Mouse (Mus musculus): ENCODE results near the gene Lgr4. TPM values are rescaled to one million over a fixed set of nuclear protein-coding genes. Genes with fewer than 3 reads are reported as not detected.

Lgr4 gene
- polyA plus RNA-seq, 1 experiment from 2014 or later: 5.1 TPM

DNA sequence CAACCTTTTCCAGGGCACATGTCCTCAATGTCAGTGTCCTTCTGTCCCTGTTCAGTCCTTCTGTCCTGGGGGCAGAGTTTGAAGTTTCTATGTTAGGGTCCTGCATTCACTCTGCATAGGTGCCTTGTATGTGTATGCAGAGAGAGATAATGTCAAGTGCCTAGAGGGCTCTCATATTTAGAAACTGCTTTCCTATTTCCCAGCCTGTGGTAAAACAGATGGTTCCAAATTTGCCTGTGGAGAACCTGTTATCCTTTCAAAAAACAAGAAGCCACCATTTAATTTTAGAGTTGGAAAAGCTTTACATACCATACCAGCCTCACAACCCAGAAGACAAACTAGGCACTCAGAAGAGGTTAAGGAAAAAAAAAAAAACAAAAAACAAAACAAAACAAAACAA, 32.1 kb downstream of the Lgr4 start:
- no peak for DNase-seq (ENCODE audit: low spot score)

DNA sequence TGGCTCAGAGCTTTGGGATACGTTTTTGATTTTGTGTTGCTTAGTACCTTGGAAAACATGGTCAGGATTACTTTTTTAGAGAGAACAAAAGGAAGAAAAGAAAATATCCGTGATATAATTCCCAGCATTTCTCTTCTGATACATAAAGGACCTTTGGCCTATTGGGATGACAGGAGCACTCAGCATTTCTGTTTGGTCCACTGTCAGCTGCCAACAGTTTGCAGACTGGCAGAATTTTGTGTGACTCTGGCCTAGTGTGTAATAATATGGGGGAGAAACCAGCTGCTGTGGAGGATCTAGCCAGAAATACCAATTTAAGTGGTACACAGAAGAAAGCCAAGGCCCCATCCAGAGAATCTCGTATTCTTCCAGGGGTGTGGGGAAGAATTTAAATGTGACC, 32.9 kb downstream of the Lgr4 start:
- no peak for DNase-seq (ENCODE audit: low spot score)

DNA sequence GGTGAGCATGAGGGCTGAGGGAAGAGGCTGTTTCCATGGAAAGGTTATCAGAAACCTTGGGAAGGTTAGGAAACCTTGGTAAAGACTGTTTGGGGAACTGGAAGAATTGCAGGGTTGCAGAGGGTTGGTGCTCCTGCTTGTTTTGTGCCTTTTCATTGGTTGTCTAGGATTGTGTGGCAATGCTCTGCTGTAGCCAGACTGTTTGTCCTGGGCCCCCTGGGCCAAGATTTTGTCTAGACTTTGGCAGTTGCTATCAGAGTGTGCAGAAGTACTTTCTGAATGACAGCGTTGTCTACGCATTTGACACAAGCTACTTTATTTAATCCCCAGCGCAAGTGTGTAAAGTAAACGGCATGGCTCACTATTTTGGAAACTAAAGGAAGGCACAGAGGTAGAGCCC, 33.6 kb downstream of the Lgr4 start:
- no peak for DNase-seq (ENCODE audit: low spot score)

DNA sequence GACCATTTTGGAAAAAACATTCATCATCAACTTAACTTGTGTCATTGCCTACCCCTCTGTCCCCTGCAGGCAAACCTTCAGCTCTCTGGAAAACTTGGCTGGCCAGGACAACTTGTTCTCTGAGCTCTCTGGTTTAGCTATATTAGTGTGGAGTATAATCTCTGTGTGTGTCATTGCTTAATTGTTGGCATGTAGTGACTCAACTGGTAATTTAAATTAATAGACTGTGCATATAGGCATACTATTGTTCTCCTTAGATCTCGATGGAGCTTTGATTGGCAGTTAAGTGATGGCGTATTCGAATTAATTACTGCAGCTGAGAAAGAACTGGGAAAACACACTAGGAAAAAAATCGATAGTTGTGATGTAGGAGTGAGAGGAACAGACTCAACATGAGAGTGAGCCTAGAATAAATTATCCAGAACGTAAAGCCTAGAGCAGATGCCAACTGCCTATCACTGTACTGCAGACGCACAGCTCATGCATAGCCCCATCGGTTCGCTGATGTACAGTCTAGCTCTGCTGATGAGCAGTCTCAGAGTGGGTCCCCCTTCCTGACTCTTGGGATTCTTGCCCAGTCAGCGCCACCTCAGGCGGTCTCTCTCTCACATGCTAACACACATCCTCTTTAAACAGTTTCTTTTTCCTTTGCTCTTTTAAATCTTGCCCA, 35.7 kb downstream of the Lgr4 start:
- no peak for DNase-seq (ENCODE audit: low spot score)

DNA sequence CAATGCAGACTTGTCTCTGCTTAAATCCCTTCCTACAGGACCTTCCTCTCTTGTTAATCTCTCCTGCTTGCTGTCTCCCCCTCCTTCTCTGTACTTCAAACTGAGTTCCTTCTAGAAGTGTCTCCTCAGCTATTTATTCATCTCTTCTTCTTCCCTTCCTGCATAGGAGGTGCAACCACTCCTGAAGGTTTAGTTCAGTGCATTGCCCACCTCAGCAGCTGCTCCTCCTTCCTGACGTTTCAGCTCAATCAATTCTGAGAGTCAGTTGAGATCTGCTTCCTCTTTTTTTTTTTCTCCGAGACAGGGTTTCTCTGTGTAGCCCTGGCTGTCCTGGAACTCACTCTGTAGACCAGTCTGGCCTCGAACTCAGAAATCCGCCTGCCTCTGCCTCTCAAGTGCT, 36.4 kb downstream of the Lgr4 start:
- DNase-seq (ENCODE audit: low spot score): no peak

DNA sequence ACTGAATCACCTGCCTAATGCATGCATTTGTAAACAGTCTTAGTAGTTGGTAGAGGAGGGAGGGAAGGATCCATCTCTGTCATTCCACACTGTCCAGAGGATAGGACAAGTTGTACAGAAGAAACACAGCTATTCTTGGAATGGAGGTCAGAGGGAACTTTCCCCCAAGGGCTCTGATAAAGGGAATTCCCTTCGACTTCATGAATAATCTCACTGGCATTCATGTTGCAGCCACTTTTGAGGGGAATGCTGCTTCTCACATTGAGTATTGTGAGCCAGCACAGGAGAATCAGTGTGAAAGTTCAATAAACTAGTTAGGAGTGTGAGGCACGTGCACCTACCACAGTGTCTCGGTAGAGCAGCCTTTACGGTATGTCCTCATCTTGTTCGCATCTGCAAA, 37.6 kb downstream of the Lgr4 start:
- DNase-seq (ENCODE audit: low spot score): no peak

DNA sequence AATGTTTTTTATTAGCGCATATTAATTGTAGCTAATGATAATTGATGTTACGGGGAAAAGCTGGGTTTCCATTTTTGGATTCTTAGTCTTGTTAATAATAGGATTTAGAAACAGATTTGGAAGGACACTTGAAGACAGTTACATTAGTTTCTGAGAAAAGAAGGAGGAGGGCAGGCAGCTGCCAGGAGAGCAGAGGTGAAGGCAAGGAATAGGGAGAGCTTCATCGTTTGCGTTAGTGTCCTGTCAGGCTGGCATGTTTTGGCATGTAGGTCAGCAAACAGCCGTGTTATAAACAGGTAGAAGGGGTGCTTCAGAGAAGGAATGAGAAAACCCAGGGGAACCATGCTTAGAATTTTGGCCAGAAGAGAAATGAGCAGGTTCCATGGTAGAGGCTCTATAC, 38.5 kb downstream of the Lgr4 start:
- DNase-seq (ENCODE audit: low spot score): no peak

DNA sequence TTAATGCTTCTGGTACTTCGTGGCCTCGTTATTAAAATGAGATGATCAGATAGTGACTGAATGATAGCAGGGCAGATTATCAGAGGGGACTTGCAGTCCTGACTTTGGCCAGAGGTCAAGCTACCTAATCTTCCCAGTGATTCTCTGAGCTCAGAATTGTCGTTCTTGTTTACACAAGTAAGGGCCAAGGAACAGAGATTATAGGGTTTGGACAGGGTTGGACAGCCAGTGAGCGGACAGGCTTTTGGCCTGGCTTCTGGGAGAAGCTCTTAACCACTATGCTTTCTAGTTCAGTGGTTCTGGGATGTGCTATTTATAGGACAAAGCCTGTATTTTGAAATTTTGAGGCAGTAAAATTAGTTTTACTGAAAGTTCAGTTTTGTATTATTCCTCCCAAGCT, 39.3 kb downstream of the Lgr4 start:
- DNase-seq (ENCODE audit: low spot score): no peak

DNA sequence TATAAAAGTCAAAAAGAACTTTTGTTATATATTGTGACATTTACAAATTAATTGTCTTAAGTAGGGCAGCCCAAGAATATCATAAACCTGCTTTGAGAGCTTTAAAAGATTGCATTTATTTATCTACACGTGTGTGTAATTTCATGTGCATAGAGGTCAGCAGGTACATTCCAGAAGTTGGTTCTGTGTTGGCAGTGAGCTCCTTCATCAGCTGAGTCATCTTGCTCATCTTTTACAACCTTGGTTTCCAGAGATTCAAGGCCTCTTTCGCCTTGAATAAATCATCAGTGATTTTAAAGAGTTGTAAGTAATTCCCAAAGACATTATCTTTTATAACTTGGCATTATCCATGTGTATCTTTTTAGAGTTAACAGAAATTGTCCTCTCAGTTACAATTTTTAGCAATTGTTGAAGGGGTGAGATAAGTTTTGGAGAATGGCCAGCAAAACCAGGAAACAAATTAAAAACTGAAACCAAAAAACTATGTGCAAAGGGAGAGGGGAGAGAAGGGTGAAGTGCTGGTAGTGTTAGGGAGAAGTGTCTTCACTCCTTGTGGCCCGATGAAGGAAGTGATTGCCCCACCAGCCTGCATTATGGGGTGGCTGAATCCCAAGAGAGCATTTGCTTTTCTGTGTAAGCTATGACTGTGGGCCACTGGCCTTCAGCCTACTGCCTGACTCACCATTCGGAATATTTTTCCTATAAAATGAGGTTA, 41.4 kb downstream of the Lgr4 start:
- no peak for DNase-seq (ENCODE audit: low spot score)

DNA sequence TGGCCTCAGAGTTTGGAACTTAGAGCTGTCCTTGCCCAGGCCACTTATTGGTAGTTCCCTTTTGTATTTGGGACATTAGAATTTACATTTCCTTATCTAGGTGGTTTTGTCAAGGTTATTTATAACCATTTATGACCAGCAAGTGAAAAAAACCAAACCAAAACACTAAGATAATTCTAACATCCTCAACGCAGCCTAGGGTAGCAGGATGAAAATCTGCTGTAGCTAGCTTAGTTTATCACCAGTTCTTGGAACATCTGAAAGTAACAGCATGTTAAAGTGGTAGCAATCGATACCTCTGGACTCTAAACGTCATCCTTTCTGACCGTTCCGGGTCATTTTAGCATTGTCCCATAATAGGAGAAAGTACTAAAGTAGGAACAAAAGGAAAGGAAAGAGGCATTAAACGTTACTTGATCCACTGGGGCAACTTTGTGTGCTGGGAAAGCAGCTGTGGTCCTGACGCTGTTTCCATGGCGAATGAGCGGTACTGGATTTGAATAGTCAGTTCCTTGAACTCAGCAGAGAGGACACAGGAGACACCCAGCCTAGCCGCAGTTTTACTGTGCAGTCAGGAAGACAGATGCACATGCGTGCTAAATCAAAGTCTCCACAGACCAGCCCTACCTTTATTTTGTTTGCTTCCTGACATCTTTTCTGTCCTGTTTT, 42.1 kb downstream of the Lgr4 start:
- DNase-seq (ENCODE audit: low spot score): no peak

DNA sequence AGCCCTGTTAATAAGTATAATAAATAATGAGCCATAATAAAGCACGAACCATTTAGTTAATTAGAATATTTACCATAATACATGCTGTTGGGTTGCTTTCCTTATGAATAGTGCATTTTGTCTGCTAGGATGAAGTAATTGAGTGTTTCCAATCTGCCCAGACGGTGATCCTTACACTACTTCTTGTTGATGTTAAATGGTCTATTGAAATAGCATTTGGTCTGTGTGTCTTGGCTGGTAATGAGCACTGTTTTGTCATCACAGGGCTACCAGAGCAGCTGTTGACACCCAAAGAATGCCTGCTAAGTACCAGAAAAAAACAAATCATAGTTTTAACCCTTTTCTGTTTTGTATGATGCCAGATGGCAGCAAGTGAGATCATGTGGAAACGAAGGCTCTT, 42.8 kb downstream of the Lgr4 start:
- no peak for DNase-seq (ENCODE audit: low spot score)

DNA sequence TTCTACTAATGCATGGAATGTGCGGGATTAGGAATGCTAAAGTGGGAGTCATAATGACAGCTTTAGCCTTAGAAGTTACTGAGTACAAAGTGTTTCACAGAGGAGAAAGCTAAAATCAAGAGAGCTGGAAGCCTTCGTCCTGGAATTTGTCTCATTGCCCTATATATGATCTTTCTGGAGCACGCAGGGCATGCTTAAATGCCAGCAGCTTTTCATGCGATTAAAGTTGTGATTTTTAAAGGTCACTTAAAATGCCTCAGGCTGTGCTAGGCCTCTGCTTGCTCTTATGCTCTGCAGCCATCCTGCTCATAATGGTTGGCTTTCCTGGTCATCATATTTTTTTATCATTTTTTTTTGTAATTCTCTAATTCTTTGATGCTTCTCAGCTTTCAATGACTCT, 43.7 kb downstream of the Lgr4 start:
- no peak for DNase-seq (ENCODE audit: low spot score)

DNA sequence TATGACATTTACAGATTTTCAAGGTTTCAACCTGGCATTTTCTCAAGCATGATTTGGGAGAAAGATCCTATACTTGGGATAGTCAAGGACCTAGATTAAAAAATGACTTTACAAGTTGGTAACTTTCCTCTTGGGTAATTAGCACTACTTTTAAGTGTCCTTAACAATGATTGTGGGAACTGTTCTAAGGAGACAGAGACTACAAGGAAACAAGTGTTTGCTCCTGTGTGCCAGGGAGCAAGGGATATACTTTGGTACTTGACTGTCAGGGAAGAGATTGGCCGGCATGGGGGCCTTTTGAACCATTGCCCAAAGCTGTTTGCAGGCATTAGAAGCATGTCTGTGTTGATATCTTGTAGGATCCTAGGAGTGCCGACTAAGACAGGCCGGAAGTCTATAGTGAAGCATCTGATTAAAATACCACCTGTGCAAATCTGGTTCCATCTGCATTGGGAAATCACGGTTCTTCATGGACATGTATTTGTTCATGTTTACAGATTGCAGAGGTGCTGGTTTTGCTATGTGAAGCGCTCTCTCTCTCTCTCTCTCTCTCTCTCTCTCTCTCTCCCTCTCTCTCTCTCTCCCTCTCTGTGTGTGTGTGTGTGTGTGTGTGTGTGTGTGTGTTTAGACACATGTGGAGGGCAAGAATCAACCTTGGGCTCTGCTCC, 46.3 kb downstream of the Lgr4 start:
- DNase-seq (ENCODE audit: low spot score): no peak

DNA sequence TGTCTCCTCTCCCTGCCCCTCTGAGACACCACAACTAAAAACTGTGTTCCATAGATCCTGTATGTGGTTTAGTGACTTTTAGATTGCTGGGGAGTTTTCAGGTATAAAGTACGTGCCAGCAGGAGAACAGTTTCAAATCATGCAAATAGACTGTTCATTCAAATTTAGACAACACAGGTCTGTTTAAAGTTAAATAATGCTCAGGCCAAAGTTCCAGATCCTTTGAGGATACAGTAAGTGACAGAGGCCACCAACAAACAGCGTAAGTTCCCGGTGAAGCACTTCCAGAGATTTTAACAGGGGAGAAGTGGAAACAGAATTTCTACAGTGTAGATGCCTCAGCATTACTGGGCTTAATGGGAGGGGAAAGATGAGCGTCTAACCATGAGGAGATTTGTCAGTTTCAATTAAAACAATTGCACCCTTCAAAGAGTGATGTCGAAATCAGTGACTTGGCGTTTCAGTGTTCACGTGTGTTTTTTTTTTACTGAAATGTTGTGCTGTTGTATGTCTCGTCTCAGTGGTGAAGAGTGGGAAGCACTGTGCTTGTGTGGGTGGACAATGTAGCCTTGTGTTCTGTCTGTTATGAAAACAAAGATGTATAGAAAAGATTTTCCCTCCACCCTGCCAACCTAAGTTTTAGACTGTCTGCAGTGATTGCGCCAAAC, 48.4 kb downstream of the Lgr4 start:
- no peak for DNase-seq (ENCODE audit: low spot score)

DNA sequence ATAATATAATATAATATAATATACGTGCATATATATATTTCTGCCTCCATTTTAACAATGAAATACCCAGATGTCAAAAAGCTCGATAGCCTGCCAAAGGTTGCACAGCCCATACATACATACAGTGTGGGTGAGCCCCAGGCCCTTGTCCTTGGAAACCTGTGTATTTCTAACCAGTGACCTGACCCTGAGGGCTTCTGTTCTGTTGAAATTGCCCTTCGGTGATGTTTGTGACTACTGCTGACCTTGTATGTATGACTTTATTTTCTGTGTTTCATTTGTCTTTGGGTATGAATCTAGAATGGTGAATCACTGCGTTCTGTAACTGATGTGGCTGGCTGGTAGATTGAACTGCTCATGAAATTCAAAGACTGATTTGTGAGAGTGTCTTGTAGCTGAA, 49.4 kb downstream of the Lgr4 start:
- no peak for DNase-seq (ENCODE audit: low spot score)

DNA sequence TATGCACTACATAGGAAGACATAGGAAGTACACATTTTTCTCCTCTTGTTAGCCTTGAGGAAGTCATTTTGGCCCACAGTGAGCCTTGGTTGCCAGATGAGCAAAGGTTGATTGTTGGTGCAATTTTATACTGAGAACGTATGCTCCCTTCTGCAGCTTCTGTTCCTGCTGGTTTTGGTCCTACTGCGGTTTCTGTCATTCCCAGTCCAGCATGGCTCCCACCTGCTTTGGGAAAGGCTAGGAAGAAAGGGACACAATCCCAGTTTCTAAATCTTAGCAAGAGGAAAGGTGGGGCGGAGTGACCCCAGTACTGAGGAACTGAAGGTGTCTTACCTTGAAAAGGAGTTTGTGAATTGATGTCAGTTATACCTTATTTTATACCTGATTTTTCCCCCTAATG, 51.9 kb downstream of the Lgr4 start:
- no peak for DNase-seq (ENCODE audit: low spot score)

DNA sequence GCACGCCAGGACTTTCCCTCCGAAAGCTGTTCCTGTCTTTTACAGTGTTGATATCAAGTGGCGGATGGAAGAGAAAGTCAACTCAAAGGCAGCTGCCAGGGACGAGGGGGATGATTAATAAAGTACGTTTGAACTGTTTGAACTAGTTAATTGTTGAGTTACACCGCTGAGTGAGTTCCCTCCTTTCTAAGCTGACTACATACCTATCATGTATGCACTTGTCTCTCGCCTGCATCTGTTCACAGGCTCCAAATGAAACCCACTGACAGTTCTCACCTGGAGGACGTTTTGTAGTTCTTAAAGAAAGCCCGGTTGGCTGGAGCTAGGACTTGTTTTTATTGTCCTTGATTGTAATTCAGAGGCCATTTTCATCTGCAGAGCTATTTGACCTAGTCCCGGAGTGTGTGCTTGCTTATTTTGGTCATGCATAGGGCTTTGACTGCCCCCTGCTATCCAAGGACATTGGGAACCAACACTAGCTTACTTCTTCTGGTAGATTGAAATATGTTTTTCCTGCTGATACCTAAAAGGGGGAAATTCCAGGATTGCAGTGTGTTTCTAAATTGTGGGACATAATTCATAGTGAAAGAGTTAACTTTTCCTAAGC, 52.6 kb downstream of the Lgr4 start:
- no peak for DNase-seq (ENCODE audit: low spot score)

DNA sequence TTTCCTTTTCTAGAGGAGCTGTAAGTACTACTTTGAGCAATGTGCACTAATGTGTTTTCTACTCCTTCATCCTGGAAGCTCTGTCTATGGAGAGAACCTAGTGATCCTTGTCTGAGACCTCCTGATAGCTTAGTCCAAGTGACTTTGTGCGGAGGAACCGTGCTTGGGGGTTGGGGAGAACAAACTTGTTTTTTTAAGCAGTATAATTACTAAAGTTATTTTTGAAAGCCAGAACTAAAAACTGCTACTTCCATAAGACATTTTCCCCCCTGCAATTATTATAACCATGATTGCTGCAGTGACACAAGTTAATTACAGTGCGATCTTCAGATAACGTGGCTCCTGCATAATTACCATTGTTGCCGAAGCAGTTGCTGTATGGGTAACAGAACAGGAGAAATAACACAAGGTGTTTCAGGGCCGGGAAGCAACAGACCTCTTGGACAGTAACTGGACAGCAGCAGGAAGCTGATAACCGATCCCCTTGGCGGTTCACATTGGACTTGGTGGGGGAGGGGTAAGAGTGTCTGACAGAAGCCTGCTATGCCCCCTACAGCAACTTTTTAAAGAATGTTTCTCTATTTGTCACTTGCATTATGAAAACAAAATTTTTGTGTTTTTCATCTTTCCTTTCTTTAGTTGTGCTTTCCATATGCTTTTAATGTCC, 53.4 kb downstream of the Lgr4 start:
- no peak for DNase-seq (ENCODE audit: low spot score)

DNA sequence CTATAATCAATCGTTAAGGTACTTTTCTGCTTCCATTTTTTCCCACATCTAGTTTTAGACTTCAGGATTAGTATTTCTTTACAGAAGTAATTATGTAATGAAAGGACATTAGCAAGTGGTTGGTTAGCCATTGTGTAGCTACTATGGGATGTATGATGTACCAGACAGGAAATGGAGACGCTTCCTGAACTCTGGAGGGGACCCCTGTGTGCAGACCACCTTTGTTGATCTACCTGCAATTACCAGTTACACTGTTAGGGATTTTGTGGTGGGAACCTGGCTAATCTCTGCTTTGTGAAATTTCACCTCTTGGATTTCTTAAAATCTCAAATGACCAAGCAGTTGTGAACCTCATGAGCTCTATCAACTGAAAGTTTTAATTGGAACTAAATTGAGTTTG, 54.9 kb downstream of the Lgr4 start:
- DNase-seq (ENCODE audit: low spot score): no peak

DNA sequence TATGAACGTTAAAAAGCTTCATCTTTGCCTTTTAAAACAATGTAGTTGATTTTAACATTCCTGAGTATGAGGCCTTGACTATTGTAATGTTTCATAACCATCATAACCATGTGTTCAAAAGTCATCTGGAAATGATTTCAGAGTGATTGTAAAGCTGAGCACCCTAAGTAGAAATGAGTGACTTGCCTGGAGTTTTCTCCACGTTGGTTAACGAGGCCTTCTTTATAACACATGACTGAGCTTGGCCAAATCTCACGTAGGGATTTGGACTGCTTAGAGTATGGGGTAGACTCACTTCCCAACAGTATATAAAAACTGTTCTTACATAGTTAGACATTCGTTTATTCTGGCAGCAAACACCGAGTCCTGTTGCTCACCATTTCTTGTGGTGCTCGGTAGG, 55.5 kb downstream of the Lgr4 start:
- DNase-seq (ENCODE audit: low spot score): no peak

DNA sequence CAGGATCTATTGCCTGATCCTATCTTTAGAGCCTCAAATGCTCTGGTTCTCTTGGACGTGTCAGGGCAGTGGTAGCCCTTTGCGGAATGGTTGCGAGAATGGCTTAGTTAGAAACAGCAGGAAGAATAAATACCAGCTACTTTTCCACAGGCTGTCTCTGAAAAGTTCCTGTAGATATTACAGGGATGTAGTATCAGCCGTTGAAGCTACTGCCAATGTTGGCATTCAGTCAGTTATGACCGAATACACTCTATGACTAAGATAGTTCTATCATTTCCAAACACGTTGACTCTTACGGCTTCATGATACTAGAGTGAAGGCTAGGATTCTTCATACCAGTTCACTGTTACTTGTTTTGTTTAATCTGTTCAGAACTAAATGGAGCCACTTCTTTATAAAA, 57.4 kb downstream of the Lgr4 start:
- no peak for DNase-seq (ENCODE audit: low spot score)
